Mouse (Mus musculus): ENCODE measurements at regions not wholly inside any gene's neighbourhood (a gene's known extent, or its start where the extent isn't known, plus 50 kb on each side); places are given as distances from the start of the nearest gene placed in this dataset.

DNA sequence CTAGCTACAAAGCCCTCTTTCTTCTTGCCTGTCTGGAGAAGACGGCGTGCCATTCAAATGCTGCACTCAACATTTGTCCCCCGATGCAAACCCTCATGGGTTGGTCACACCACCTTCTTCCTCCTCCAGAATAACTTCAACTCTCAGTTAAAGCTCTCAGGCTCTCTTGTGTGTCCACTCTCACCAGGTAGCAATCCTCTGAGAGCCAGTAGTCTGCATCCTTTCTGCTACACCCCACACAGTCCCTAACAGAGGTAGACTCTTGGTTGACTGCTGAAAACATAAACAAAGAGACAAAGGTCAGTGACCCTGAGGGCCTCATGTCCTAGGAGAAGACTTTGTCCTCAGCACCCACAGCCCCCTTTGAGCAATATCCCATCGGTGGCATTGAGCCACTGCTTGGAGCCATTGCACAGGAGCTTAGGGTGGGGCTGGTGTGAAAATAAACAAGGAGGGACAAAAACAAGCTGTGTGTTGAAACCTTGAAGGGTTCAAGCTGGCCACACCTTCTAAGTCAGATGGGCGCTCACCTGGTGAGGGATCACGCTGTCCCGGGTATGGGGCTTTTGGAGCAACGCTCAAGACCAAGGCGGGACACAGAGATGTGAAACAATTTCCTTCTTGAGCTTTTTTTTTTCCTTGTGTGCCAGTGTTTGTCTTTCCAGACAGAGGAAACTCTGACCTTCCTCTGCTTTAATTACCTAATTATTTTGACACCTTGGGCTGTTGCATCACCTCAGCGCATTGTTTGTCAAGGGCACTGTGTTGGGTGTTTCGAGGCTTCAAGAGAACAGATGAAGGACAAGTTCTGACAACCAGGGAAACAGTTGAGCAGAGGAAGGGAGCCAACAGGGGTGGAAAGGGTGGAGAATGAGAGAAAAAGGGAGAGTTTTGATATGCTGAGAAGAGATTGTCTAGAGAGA is 101.4 kb upstream of the Bcl6 start:
- DNase-seq, result no peak

DNA sequence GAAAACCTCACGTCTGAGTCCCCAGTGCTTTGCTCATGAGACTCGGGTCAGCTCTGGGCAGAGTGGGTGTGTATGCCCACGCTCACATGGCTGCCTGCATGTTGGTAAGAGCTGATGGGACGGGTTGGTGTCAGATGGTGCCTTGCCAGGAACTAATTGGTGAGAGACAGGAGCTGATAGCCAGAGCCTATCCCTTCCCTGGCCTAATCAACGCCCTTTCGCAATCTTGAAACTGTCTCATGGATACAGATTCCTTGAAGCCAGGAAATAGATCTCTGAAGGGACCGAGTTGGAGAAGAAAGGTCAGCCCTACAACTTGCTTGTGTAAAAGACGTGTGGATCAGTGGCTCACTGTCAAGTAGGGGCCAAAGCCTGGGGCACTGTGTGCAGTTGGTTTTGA is 95.3 kb upstream of the Bcl6 start:
- no peak for DNase-seq

DNA sequence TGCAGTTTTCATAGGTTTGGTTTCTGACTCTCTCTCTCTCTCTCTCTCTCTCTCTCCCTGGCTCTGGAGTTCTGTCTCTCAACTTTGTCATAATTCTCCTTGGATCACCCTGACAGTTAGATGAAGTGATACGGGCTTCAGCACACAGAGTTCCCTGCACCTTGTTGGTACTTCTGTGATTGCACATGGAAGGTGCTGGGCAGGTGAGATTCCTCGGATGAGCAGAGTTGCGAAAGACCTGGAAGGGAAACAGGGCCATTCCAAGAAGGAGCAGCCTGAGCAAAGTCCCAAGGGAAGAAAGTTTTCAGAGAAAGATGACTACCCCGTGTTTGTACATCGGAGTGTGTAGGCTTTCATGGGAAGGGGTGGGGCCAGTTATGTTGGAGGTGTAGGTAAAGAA is 91.8 kb upstream of the Bcl6 start:
- DNase-seq, result no peak

DNA sequence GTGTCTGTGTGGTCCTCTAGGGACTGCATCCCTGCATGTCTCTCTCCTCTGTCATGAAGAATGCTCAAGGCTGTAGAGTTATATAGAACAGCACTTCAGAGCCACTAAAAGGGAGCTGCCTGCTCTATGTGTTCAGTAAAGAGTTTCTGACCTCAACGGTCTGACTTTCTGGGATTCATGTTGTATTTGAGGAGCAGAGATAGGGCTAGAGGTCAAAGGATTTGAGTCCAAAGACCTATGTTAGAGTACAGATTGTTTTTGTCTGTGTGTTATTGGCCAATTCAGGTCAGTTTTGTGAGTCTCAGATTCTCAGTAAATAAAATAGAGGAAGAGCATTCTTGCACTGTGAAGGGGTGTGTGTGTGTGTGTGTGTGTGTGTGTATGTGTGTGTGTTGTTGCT is 90.0 kb upstream of the Bcl6 start:
- DNase-seq, result no peak

DNA sequence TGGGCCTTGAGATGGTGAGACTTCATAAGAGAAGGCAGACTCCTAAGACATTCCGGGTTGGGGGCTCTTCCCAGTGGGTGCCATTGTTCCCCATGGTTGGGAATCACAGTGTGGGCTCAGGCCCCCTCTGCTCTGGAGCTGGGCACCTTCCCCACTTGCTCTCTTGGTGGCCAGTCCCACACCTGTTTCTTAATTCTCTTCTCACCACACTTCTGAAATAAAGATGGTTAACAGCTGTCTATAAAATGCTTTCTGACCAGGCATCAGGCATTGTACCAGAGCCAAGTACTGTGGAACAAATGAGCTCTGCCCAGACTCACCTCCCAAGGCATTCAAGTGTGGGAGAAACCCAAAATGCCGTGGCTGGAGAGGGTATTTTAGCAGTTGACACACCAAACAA is 88.8 kb upstream of the Bcl6 start:
- no peak for DNase-seq

DNA sequence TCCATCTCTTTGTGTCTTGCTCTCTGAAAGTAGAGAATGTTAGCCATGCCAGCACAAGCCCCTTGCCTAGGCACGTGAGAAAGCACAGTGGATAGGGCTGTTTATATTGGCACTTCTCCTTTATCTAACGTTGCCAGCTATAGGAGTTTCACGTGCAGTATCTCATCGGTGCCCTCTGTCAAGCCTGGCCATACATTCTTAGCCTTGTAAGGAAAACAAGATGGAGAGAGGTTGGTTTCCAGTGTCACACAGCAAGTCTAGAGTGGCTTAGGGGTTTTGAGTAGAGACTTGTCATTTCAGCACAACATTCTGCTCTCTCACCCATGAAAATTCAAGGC is 88.1 kb upstream of the Bcl6 start:
- no peak for DNase-seq

DNA sequence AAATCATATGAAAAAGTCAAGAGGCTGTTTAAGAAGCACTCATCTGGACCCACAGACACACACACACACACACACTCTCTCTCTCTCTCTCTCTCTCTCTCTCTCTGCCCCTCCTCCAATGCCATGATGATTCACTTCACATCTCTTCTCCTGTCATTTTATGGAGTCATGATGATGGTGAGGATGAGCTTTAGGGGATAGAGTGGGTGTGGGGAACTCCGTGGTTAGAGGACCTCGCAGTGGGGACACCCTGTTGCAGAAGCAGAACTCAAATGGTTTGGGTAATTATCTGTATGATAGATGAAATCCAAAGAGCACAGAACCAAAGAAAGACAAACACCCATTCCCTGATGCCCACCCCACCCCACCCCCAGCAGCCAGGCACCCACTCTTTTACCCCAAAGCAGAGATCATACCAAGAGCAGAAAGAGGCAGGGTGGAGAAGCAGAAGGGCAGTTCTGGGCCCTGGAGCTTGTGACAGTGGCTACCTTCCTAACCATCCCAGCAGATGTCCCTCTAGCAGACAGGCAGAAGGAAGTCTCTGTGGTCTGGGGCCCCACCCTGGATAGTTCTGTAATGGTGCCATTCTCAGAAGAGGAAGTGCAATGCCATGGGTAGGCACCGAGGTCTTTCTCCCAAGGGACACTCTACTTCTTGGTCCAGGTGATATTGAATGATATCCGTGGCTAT is 87.6 kb upstream of the Bcl6 start:
- no peak for DNase-seq

DNA sequence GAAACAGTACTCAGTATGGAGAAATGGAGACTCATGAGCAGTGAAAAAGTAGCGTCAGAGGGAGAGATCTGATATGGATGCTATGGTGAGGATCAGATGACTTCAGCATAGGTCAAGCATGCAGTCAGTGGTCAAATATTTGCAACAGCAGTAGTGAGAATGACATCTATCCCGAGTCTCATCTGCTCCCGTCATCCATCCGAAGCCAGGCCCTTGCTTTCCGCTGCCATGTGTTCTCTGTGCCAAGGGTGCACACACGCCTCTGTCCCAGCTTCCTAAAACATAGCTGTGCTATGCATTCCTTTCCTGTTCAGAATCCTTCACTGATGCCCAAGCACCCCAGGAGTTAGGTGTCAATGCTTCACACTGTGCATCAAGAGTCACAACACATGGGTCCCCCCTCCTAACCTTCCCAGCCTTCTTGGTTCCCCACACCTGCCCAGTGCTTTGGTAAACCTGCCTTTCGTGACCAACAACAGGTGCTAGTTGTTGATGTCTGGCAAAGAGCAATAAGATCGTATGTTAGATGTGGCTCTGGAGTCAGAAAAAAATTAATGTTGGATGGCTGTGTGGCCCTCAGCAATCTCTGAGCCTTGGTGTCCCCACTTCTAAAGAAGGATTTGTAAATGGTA is 85.1 kb upstream of the Bcl6 start:
- no peak for DNase-seq

DNA sequence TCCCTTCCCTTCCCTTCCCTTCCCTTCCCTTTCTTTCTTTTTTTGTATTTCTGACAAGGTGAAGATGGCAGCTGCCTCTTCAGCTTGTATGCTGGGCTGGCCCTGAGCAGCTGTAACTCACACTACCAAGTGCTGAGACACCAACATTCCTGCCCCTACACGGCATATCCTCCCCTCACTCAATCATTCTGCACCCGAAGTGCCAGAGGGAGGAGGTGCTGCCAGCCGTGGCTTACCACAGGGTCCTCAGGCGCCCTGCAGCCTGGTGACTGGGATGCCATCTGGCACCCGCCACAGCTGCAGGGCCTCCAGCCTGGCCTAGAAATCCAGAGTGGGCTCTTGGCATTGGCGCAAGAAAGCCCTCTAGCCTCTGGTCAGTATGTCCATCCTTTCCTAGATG is 84.4 kb upstream of the Bcl6 start:
- no peak for DNase-seq

DNA sequence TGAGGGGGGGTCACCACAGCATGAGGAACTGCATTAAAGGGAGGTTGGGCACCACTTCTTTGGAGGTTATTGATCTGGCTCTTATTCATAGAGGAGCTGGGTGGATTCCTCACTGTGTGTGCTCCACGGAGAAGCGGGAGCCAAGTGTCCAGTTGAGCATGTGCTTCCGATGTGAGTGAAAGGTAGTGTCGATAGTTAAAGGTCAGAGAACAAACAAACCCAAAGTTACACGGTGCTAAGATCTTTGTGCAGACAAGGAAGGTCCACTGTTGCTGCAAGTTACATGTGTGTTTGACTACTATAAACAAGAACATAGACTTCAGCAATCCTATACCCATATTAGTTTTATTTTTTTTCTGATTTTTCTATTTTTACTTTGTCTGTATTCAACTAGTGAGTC is 80.8 kb upstream of the Bcl6 start:
- DNase-seq, result no peak

DNA sequence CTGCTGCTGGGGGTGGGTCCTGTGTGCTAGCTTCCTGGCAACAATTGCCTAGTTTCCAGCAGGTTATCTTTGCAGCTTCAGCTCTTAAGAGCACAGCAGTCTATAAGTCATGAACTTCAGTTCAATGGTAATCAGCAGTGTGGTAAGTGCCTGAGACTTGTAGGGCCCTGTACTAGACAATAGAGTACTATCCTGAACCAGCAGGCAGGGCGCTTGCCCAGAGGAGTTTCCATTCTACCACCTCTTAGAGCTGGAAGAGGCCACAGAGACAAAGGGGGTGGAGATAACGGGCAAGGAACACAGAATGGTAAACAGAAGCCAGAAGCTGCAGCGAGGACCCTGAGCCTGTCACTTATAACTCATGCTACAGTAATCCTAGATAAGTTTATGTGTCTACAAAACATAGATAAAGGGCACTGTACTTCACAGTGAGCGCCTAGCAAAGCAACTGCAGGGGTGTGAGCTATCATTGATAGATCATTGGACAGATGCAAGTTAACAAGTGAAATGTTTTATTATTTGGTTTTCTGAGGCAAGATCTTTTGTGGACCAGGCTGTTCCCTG is 79.7 kb upstream of the Bcl6 start:
- DNase-seq, result no peak

DNA sequence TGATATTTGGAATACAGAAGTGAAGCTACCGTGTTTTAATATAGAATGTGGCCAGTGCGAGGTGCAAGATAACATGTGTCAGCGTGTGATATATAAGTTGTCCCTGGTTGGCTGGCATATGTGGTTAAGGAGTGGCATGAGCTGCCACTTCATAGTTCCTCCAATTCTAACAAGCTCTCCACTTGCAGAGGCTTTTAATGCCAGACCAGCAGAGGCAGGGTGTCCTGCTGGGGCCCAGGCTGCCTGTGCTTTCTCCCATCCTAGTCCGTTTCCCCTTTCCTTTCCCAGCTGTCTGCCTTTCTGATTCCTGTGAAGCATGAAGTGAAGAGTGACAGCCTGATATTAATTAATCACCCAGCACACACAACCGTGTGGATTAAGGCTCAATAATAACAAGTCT is 73.7 kb upstream of the Bcl6 start:
- DNase-seq, result no peak

DNA sequence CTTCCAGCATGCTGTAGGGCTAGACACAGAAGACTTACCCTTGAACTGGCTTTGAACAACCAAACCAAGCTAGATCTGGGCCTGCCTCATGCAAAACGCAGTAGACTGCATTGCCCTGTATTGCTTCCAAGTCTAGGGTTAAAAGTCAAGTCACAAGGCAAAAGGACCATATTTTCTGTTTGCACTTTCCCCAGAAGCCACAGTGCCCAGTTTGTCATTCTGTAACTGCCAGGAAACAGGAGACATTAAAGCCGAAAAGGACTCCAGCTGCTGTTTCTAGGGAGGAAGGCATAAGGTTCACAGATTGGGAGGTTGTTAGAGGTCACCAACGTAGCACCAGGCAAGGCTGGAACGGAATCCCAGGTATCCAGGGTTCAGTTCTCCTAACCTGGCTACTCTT is 72.8 kb upstream of the Bcl6 start:
- DNase-seq, result no peak

DNA sequence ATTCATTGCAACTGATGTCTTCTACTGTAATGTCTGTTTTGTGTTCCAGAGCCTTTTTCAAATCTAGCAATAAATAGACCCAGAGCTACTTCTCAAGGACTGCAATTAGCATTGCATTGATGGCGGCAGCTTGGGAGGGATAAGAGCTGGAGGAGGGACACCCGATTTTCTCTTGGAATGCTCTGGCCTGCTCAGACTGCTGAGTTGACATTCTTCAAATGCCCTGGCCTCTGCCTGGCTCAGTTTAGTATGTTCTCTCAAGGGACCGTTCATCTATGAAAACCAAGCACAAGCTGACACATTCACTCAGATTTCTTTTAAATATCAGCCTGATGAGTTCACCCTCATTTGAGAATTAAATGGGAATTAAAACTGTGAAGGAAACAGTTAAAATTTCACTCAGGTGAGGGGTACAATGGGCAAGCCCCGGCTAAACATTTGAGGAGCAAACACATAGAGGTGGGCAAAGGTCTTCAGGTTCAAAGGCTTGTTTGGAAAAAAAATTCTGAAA is 70.5 kb upstream of the Bcl6 start:
- DNase-seq, result no peak

DNA sequence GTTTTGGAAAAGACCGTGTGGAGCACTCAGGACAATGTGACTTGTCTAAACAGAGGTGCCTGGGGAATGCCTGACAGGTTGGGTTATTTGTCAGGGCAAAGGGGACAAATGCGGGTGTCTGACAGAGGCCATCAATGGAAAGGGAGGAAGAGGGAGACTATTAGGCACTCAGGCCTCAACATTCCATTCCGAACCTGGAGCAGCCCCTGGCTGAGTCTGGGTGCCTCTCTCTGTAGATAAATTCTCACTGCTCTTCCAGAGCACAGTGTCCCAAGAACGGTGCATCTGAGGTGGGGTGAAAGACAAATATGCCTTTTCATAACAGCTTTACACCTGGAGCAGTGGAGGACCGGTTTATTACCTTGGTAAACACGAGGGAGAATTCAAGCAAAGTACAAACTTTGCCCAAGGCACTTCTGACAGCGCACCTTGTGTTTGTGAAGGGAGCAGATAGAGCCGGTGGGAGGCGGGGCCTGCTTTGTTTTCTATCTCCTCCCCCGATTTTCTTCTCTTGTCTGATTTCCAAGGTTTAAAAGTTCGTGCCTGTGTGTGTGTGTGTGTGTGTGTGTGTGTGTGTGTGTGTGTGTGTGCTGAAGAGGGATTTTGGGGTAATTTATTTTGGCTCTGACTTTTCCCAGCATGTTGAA is 68.4 kb upstream of the Bcl6 start:
- DNase-seq, result no peak

DNA sequence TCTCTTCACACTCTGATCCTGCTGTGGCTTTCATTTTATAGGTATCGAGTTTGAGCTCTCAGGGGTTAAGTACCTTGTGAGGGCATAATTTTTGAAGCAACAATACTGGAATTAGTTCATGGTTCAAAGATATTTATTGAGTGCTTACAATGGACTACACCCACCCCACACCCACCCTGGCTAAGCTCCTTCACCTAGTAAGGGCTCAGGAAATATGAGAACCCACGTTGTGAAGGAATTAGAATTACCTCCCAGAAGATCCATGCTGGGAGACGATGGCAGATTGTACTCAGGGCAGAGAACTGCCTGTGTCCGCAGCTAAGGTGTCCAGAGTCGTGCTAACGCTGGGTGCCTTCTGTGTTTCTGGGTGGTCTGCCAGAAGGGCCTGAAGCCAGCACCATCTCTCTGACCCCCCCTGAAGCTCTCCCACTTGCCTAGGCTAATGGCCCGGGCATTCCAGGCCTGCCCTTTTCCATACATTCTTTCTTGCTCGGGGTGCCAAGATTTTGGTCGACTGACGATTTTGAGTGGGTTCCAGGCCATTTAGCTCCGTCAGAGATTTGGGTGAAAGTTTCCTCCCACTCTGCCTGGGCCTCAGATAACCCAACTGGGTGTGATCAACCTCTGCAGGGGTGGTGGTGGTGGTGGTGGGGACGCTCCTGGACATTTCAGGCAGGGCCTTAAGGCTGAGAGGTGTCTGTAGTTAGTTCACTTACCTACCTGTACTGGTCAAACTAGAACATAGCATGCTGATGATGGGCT is 67.7 kb upstream of the Bcl6 start:
- DNase-seq, result no peak

DNA sequence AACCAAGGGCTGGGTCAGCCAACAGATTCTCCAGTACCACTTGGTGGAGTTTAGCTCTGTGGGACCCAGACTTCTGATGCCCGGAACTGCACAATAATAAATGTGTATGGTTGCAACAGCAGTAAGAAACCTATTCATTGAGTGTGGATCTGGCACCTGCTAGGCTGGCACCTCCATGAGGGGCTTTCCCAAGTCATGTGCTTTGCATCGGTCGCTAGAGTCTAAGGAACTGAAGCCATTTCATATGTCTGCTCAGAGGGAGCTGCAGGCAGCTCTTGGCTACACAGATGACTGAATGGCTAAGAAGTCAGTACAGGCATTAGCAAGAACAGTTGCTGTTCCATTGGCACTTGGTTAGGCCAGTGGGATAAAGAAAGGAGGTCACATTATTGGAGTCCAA is 65.6 kb upstream of the Bcl6 start:
- no peak for DNase-seq

DNA sequence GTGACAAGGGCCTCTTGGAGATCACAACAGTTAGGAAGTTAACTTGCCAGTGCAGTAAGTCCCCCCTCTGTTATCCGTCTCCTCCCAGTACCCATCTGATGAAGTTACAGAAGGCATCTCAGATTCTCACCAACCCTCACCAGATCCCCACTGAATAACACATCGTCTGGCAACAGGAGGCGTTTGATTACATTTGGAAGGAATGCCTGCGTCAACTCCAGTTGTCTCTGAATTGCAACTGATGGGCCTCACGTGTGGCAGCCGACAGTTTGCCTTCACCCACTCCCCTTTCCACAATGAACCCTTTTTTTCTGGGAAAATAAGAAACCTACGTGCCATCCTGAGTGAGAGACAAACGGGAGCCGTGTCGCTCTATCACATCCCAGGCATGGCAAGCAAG is 64.8 kb upstream of the Bcl6 start:
- DNase-seq, result peak; percentile 16

DNA sequence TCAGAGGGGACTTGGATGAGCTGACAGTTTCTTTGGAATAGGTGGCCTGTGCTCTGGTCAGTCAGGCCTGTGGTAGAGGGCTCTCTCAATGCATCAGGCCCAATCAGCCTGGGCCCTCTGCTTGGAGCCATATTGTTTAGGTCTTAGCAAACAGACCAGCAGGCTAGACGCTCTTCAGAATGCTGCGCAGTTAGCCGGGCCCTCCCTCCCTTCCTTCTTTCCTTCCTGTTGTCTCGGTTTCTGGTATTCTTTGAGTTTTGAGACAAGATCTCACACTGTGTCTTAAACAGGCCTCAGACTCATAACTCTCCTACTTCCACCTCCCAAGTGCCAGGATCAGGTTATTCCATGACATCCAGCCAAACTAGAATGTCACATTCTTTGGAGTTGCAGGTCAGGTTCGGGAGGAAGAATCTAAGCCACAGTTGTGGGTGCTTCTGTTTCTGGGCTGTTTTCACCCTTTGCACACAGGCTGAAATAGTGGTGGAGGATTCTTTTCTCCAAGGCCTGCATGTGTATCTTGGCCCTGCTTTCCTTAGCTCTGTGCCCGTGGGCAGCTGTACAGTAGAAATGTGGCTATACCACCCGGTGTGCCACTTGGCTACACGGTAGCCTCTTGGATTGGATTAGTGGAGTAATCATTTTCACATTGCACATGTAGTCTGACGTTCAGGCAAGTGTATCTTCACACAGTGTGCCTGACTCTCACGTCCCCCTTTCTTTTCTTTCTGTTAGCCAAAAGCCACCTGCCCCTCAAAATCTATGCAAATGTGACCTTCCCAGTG is 62.4 kb upstream of the Bcl6 start:
- DNase-seq, result no peak

DNA sequence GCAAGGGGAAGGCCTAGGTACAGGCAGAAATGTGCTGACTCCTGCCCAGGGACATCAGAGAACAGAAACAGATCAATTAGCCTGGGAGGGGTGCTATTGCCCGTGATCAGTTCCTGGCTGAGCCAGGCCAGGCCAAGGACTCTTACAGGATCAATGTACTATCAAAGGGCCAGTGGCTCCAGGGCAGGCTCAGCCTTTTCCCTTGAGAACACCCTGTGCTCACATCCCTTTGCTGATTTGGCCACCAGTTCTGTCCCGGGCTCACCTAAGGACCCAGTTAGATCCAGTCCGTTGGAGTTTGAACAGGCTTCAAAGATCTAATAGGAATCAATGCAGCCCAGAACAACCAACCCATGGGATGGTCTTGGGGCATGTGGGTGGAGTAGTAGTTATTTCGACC is 55.1 kb upstream of the Bcl6 start:
- no peak for DNase-seq

DNA sequence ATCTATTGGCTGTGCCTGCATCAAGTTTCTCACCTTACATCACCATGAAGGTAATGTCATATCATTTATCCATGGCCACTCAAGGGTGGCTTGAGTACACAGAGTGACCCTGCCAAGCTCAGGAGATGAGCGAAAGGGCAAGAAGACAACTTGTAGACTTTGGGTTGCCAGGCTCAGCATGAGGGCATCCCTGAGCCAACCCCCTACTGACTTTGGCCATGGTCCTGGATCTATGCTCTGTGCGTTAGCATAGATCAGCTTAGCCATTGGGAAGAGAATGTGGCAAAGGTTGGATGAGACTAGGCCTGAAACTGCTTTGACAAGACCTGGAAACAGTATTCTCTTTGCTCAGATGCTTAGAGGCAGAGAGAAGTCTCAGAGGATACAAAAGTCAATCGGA is 54.3 kb upstream of the Bcl6 start:
- DNase-seq, result no peak

DNA sequence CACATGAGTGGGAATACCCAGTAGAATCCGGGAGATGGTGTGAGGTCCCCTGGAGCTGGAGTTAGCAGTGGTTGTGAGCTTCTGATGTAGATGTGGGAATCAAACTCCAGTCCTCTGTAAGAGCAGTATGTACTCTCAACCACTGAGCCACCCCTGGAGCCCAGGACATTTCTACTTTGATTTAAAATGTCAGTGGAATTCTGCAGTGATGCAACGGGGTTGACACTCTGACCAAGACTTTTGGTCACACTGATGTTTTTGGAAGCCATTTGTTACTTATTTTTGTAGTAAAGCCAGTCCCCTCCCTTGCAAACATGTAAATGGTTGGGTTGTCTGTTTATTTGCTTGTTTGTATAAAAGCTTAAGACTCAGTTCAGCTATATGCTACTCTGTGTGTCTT is 53.6 kb upstream of the Bcl6 start:
- DNase-seq, result no peak

All from right cerebral cortex, adult 18-20 months (tissue).